Mouse (Mus musculus) skeletal muscle tissue, postnatal 0 days (tissue): ENCODE results near the gene Gm5788. TPM values are rescaled to one million over a fixed set of nuclear protein-coding genes. Genes with fewer than 3 reads are reported as not detected.

Experiments used
- polyA plus RNA-seq: library from polyadenylated mRNA; unstranded; fragments of >200 nt; fragmentation: Nextera tagmentation; extraction: Ambion mirVana; gene quantifications from 2 replicates; pipeline ENCODE4 v1.2.1, GENCODE M21; 2015

Gm5788 gene
- polyA plus RNA-seq, result not detected in 2 replicates

DNA sequence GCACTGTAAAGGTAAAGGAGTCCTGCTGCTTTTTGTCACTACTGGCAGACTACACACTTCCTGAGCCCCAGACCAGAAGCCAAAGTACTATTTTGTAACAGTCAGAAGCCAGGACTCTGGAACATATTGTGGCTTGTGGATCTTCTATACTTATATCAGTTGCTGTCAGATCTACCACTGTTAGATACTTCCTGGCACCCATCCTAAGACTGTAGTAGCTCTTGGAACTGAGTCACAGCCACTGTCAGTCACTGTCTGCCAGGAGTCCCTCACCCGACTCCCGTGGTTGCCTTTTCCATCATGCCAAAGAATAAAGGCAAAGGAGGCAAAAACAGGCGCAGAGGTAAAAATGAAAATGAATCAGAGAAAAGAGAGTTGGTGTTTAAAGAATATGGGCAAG, at the start of gene Gm5788:
TSS of gene Gm5788 (plus strand) at position 301 of the 400 bp plus-strand sequence.

DNA sequence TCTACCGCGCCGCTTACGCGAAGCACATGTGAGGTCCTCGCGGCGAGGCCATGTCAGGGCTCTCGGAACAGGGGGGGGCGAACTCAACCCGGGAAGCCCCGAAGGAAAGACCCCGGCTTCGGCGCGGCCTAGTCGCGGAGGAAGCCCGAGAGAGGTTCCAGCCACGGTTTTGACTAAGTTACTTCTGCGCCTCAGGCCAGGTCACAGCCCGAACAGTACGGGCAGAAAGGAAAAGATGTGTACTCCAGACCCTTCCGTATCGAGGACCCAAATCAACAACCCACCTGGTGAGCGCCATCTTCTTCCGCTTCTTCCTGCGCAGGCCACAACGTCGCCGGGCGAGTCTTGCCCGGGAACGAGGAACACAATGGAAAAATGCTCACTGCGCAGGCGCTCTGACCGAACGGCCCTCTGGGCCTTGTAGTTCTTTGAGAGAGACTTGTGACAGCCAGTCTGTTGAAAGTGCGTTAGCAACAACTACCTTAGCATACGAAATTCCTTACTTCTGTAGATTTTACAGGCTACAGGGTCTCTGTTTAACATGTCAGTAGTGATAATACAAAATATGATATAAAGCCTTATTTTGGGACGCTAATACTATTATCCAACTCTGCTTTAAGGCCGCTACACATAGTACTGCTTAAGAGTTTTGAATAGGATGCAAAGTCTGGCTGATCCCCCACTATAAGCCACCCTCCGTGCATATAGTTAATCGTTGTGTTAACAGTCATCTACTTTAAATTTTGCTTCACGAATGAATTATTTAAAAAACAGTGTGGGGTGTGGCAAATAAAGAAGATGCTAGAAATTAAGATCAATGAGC, 22.3 kb upstream of the Gm5788 start, which contains the start of gene Snw1:
TSS of gene Snw1 (minus strand) at position 311 of the 823 bp plus-strand sequence.

DNA sequence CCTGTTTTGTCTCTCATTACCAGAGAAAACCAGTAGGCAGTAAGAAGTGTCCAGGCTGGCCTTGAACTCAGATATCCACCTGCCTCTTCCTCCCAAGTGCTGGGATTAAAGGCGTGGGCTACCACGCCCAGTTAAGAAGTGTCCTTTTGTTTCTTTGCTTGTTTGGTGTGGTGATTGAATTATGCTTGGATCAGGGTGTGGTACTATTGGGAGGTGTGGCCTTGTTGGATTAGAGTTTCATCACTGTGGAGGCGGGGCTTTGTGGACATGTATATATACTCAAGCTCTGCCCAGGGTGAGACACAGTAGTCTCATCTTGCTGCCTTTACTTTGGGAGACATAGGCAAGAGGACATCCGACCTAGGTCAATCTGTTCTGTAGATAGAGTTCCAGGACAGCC, 19.5 kb downstream of the Gm5788 start, which contains the start of gene Gm8300:
TSS of gene Gm8300 (plus strand) at position 301 of the 400 bp plus-strand sequence.

Other genes with a start within 250 kb of the Gm5788 start
- 16.2 and 16.8 TPM in 2 replicates for gene Vipas39, start 228.5 kb upstream of the Gm5788 start, polyA plus RNA-seq
- gene Ahsa1, start 228.2 kb upstream of the Gm5788 start, polyA plus RNA-seq, result 109 and 114 TPM in 2 replicates
- 0.08 and 0.43 TPM in 2 replicates for gene Ism2, start 195.0 kb upstream of the Gm5788 start, polyA plus RNA-seq
- 37.8 and 46.5 TPM in 2 replicates for gene Sptlc2, start 106.4 kb upstream of the Gm5788 start, polyA plus RNA-seq
- 274 and 297 TPM in 2 replicates for gene Slirp, start 50.8 kb upstream of the Gm5788 start, polyA plus RNA-seq
- 18.5 and 22.6 TPM in 2 replicates for gene Alkbh1, start 50.7 kb upstream of the Gm5788 start, polyA plus RNA-seq
- gene Snw1, start 22.4 kb upstream of the Gm5788 start, polyA plus RNA-seq, result 68.7 and 70.2 TPM in 2 replicates
- not detected in 2 replicates for gene Gm8300, start 19.6 kb downstream of the Gm5788 start, polyA plus RNA-seq
- not detected in 2 replicates for gene Oog1, start 108.0 kb downstream of the Gm5788 start, polyA plus RNA-seq
- not detected in 2 replicates for gene Gm4027, start 124.1 kb downstream of the Gm5788 start, polyA plus RNA-seq
- not detected in 2 replicates for gene Gm16381, start 149.9 kb downstream of the Gm5788 start, polyA plus RNA-seq